ENCODE assay signal across 8 mouse cellular contexts in genomic region chr7:30322285-30322667, GRCm38 (mm10). TPM values are rescaled to one million over a fixed set of nuclear protein-coding genes. Genes with fewer than 3 reads are reported as not detected.
A peak's percentile ranks its signal among the peaks of the same experiment; 100 is the strongest.
DNase-seq lines count a peak whose midpoint lies in the region; ATAC-seq and TF ChIP-seq lines count a peak whose summit lies in the region.

No protein-coding gene starts in this region.

- DNase-seq in CH12.LX (ENCODE audit: extremely low read depth) = peak; percentile 97
- DNase-seq in c-Kit-positive CD71-positive TER-119-negative erythroid progenitor cells, embryonic 14.5 days (ENCODE audit: low read depth) = peak; percentile 90
- DNase-seq in forebrain, embryonic 11.5 days (ENCODE audit: low spot score) = peak; percentile 97
- peak; percentile 98 for DNase-seq in heart, postnatal 0 days (ENCODE audit: low spot score)
- peak; percentile 98 to 99 for DNase-seq in kidney, postnatal 4 days

- peak; percentile 82 for TF ChIP-seq POLR2A in CH12.LX (IDR thresholded peaks at IDR 0.05; ENCODE audit: low read depth, low read length)
- peak; percentile 83 for TF ChIP-seq POLR2A in testis, adult 2 months (IDR thresholded peaks at IDR 0.05; ENCODE audit: control insufficient read depth, low read depth, low read length)

- H3K36me3 ChIP-seq in CH12.LX (replicated peaks in 1 of 2; ENCODE audit: control insufficient read depth in 1 of 2, insufficient read depth in 1 of 2, low read length in 1 of 2) = peaks cover under 1 to 36% of the 10 kb centered on the region in 2 experiments
- no peaks in the 10 kb centered on the region for H3K36me3 ChIP-seq in forebrain, embryonic 11.5 days (ENCODE audit: control insufficient read depth, insufficient read depth, low read length)
- no peaks in the 10 kb centered on the region for H3K36me3 ChIP-seq in heart, postnatal 0 days (replicated peaks; ENCODE audit: control insufficient read depth, insufficient read depth, low read length)
- no peaks in the 10 kb centered on the region for H3K36me3 ChIP-seq in liver, embryonic 16.5 days (ENCODE audit: control insufficient read depth, insufficient read depth)
- H3K36me3 ChIP-seq in neural tube, embryonic 13.5 days = 0 out of 2 replicates have a peak, but pooled peaks cover 16% of the 10 kb centered on the region
- no peaks in the 10 kb centered on the region for H3K36me3 ChIP-seq in testis, adult 2 months (ENCODE audit: control insufficient read depth, insufficient read depth, low read length)

- no peak for TF ChIP-seq CTCF in CH12.LX (conservative IDR thresholded peaks at IDR 0.05 in 1 of 2, IDR thresholded peaks at IDR 0.05 in 1 of 2; ENCODE audit: low read depth in 2 of 2, low read length in 2 of 2)
- no peak for TF ChIP-seq CTCF in heart, postnatal 0 days (IDR thresholded peaks at IDR 0.05; ENCODE audit: low read depth)
- TF ChIP-seq CTCF in testis, adult 2 months (IDR thresholded peaks at IDR 0.05; ENCODE audit: control insufficient read depth, insufficient read depth, insufficient replicate concordance, low read depth, low read length) = no peak

- H3K27me3 ChIP-seq in CH12.LX (replicated peaks) = peaks cover 3% of the 10 kb centered on the region
- no peaks in the 10 kb centered on the region for H3K27me3 ChIP-seq in forebrain, embryonic 11.5 days (ENCODE audit: control insufficient read depth, insufficient read depth, low read length)
- H3K27me3 ChIP-seq in heart, postnatal 0 days (ENCODE audit: control insufficient read depth, insufficient read depth, low read length) = no peaks in the 10 kb centered on the region
- no peaks in the 10 kb centered on the region for H3K27me3 ChIP-seq in liver, embryonic 16.5 days (ENCODE audit: control insufficient read depth, insufficient read depth, low read depth, low read length)
- H3K27me3 ChIP-seq in neural tube, embryonic 13.5 days = peaks cover 8% of the 10 kb centered on the region
- no peaks in the 10 kb centered on the region for H3K27me3 ChIP-seq in testis, adult 2 months (ENCODE audit: control insufficient read depth, insufficient read depth, low read length)

- H3K27ac ChIP-seq in CH12.LX (ENCODE audit: insufficient read depth, low read depth) = peak overlapping the region; percentile 71
- peak overlapping the region; percentile 53; the same call in 1 of the 2 replicates for H3K27ac ChIP-seq in forebrain, embryonic 11.5 days (ENCODE audit: low read depth, low read length)
- H3K27ac ChIP-seq in heart, postnatal 0 days (ENCODE audit: low read depth) = peak overlapping the region; percentile 91
- H3K27ac ChIP-seq in liver, embryonic 16.5 days (ENCODE audit: low read length) = peak overlapping the region; percentile 80
- peak overlapping the region; percentile 89 for H3K27ac ChIP-seq in neural tube, embryonic 13.5 days (replicated peaks)
- H3K27ac ChIP-seq in testis, adult 2 months (ENCODE audit: control insufficient read depth, insufficient read depth, low read depth, low read length) = peak overlapping the region; percentile 59

- TF ChIP-seq RAD21 in CH12.LX (IDR thresholded peaks at IDR 0.05; ENCODE audit: low read depth, low read length) = no peak

- H3K4me3 ChIP-seq in CH12.LX (replicated peaks in 1 of 3; ENCODE audit: low read depth in 2 of 3, low read length in 2 of 3, poor library complexity in 1 of 3) = peak overlapping the region; percentile 64 to 91 (median 70)
- H3K4me3 ChIP-seq in forebrain, embryonic 11.5 days (ENCODE audit: low read depth, low read length) = peak overlapping the region; percentile 82
- H3K4me3 ChIP-seq in heart, postnatal 0 days (ENCODE audit: low read depth, low read length) = peak overlapping the region; percentile 80
- H3K4me3 ChIP-seq in liver, embryonic 16.5 days (ENCODE audit: low read depth, low read length) = peak overlapping the region; percentile 74
- peak overlapping the region; percentile 89 for H3K4me3 ChIP-seq in neural tube, embryonic 13.5 days
- peak overlapping the region; percentile 80 for H3K4me3 ChIP-seq in testis, adult 2 months (ENCODE audit: control insufficient read depth, low read depth, low read length)

- dilution Hi-C loops in CH12.LX (cut with MboI; ENCODE audit: extremely low pct_ligation_motif_present, extremely low pct_unique_long_range_greater_than_20kb, low sequenced_read_pairs) = no loop called here

- peak overlapping the region; percentile 83 for H3K4me2 ChIP-seq in CH12.LX (ENCODE audit: insufficient read depth, low read depth, poor library complexity, severe bottlenecking)
- H3K4me2 ChIP-seq in forebrain, embryonic 11.5 days (ENCODE audit: low read depth, low read length, severe bottlenecking) = peak overlapping the region; percentile 86
- H3K4me2 ChIP-seq in heart, postnatal 0 days (ENCODE audit: low read depth, low read length) = peak overlapping the region; percentile 84
- peak overlapping the region; percentile 78 for H3K4me2 ChIP-seq in liver, embryonic 16.5 days (ENCODE audit: low read depth, low read length)
- peak overlapping the region; percentile 78 for H3K4me2 ChIP-seq in neural tube, embryonic 13.5 days

- TF ChIP-seq EP300 in CH12.LX (IDR thresholded peaks at IDR 0.05; ENCODE audit: low read length) = no peak
- no peak for TF ChIP-seq EP300 in heart, postnatal 0 days (IDR thresholded peaks at IDR 0.05; ENCODE audit: low read depth)

- H3K4me1 ChIP-seq in CH12.LX (ENCODE audit: control insufficient read depth in 1 of 2, insufficient read depth in 2 of 2) = peaks cover 12 to 38% of the 10 kb centered on the region in 2 experiments
- H3K4me1 ChIP-seq in forebrain, embryonic 11.5 days (replicated peaks; ENCODE audit: control insufficient read depth, insufficient read depth, low read length) = peaks cover 6% of the 10 kb centered on the region; the same call in 1 of the 2 replicates
- H3K4me1 ChIP-seq in heart, postnatal 0 days (ENCODE audit: control insufficient read depth, insufficient read depth) = peaks cover 11% of the 10 kb centered on the region
- H3K4me1 ChIP-seq in liver, embryonic 16.5 days (ENCODE audit: control insufficient read depth, low read depth, low read length) = peaks cover 19% of the 10 kb centered on the region
- peaks cover 27% of the 10 kb centered on the region for H3K4me1 ChIP-seq in neural tube, embryonic 13.5 days (replicated peaks)
- H3K4me1 ChIP-seq in testis, adult 2 months (ENCODE audit: control insufficient read depth, insufficient read depth, low read length) = peaks cover 7% of the 10 kb centered on the region

- peak; percentile 99 for ATAC-seq in forebrain, embryonic 11.5 days (replicated peaks; ENCODE audit: low FRiP score)
- ATAC-seq in heart, postnatal 0 days (ENCODE audit: insufficient read depth, low read depth) = peak; percentile 99
- ATAC-seq in liver, embryonic 16.5 days (ENCODE audit: low read depth) = peak; percentile 98
- ATAC-seq in neural tube, embryonic 13.5 days (ENCODE audit: low read depth) = peak; percentile 99

- H3K9ac ChIP-seq in CH12.LX (ENCODE audit: insufficient read depth, low read depth) = peak overlapping the region; percentile 89
- peak overlapping the region; percentile 88 for H3K9ac ChIP-seq in forebrain, embryonic 11.5 days (ENCODE audit: low read length)
- H3K9ac ChIP-seq in heart, postnatal 0 days (replicated peaks; ENCODE audit: low read depth, low read length) = peak overlapping the region; percentile 78
- peak overlapping the region; percentile 76 for H3K9ac ChIP-seq in liver, embryonic 16.5 days (ENCODE audit: low read depth, low read length)
- peak overlapping the region; percentile 92 for H3K9ac ChIP-seq in neural tube, embryonic 13.5 days

- no peaks in the 10 kb centered on the region for H3K79me2 ChIP-seq in CH12.LX (replicated peaks; ENCODE audit: control insufficient read depth, extremely low read depth, insufficient read depth, poor library complexity, severe bottlenecking)

- in situ Hi-C loops in CH12.LX (cut with MboI; ENCODE audit: low pct_ligation_motif_present, low pct_unique_long_range_greater_than_20kb, low sequenced_read_pairs) = no loop called here

- under 1% methylated on average over 20 of the region's 20 CpGs for WGBS in forebrain, embryonic 11.5 days
- under 1% methylated on average over 20 of the region's 20 CpGs for WGBS in heart, postnatal 0 days
- under 1% methylated on average over 20 of the region's 20 CpGs for WGBS in liver, embryonic 16.5 days (ENCODE audit: insufficient replicate concordance)
- WGBS in neural tube, embryonic 13.5 days = under 1% methylated on average over 20 of the region's 20 CpGs

- peaks cover 11% of the 10 kb centered on the region for H3K9me3 ChIP-seq in CH12.LX (replicated peaks; ENCODE audit: low read length)
- H3K9me3 ChIP-seq in forebrain, embryonic 11.5 days (ENCODE audit: control insufficient read depth, low read length) = no peaks in the 10 kb centered on the region; the same call in 1 of the 2 replicates
- H3K9me3 ChIP-seq in heart, postnatal 0 days (replicated peaks; ENCODE audit: control insufficient read depth, low read length) = no peaks in the 10 kb centered on the region
- no peaks in the 10 kb centered on the region for H3K9me3 ChIP-seq in liver, embryonic 16.5 days (replicated peaks; ENCODE audit: control insufficient read depth, low read length)
- H3K9me3 ChIP-seq in neural tube, embryonic 13.5 days = no peaks in the 10 kb centered on the region

RNA-seq across cellular contexts. Expression of gene E130208F15Rik, which starts 0.7 kb away (rescaled TPM):
- total RNA-seq in CH12.LX (2012; rRNA removed) = 5.6 and 6.2 TPM in 2 replicates
- 0.35 and 0.70 TPM in 2 replicates for total RNA-seq in CH12.LX (2014; rRNA removed)
- 6.2 and 9.7 TPM in 2 replicates for polyA plus RNA-seq in CH12.LX (2012; ENCODE audit: insufficient read length, low read depth)
- polyA plus RNA-seq in forebrain, embryonic 11.5 days (2014; fragmentation: Nextera tagmentation; extraction: Ambion mirVana) = not detected in 2 replicates
- 0.46 and 0.77 TPM in 2 replicates for total RNA-seq in heart, postnatal 0 days (2014; rRNA removed; ENCODE audit: low replicate concordance)
- 2.6 and 3.1 TPM in 2 replicates for polyA plus RNA-seq in heart, postnatal 0 days (2015; fragmentation: Nextera tagmentation; extraction: Ambion mirVana)
- 0.30 and 0.88 TPM in 2 replicates for polyA plus RNA-seq in liver, embryonic 16.5 days (2015; fragmentation: Nextera tagmentation; extraction: Ambion mirVana)
- 5.7 TPM in 1 of 2 replicates, not detected in the other for polyA plus RNA-seq in neural tube, embryonic 13.5 days (2015; fragmentation: Nextera tagmentation; extraction: Ambion mirVana)
- 0.18 and 0.28 TPM in 2 replicates for polyA plus RNA-seq in testis, adult 2 months (2012; rRNA removed)

RNA-seq across cellular contexts. Expression of gene Sdhaf1, which starts 1.4 kb away (rescaled TPM):
- 12.8 and 14.1 TPM in 2 replicates for total RNA-seq in CH12.LX (2012; rRNA removed)
- total RNA-seq in CH12.LX (2014; rRNA removed) = 16.0 and 18.5 TPM in 2 replicates
- polyA plus RNA-seq in CH12.LX (2012; ENCODE audit: insufficient read length, low read depth) = 8.8 and 11.3 TPM in 2 replicates
- polyA plus RNA-seq in forebrain, embryonic 11.5 days (2014; fragmentation: Nextera tagmentation; extraction: Ambion mirVana) = 21.8 and 23.5 TPM in 2 replicates
- 15.8 and 16.5 TPM in 2 replicates for total RNA-seq in heart, postnatal 0 days (2014; rRNA removed; ENCODE audit: low replicate concordance)
- polyA plus RNA-seq in heart, postnatal 0 days (2015; fragmentation: Nextera tagmentation; extraction: Ambion mirVana) = 23.2 and 23.3 TPM in 2 replicates
- 4.3 and 4.6 TPM in 2 replicates for polyA plus RNA-seq in liver, embryonic 16.5 days (2015; fragmentation: Nextera tagmentation; extraction: Ambion mirVana)
- 18.0 and 22.9 TPM in 2 replicates for polyA plus RNA-seq in neural tube, embryonic 13.5 days (2015; fragmentation: Nextera tagmentation; extraction: Ambion mirVana)
- 6.1 and 6.5 TPM in 2 replicates for polyA plus RNA-seq in testis, adult 2 months (2012; rRNA removed)

RNA-seq across cellular contexts. Expression of gene Syne4, which starts 7.7 kb away (rescaled TPM):
- total RNA-seq in CH12.LX (2012; rRNA removed) = 1.7 and 1.9 TPM in 2 replicates
- total RNA-seq in CH12.LX (2014; rRNA removed) = 0.70 and 0.81 TPM in 2 replicates
- polyA plus RNA-seq in CH12.LX (2012; ENCODE audit: insufficient read length, low read depth) = 3.1 and 4.1 TPM in 2 replicates
- polyA plus RNA-seq in forebrain, embryonic 11.5 days (2014; fragmentation: Nextera tagmentation; extraction: Ambion mirVana) = 29.2 and 30.2 TPM in 2 replicates
- total RNA-seq in heart, postnatal 0 days (2014; rRNA removed; ENCODE audit: low replicate concordance) = 0.34 and 1.1 TPM in 2 replicates
- polyA plus RNA-seq in heart, postnatal 0 days (2015; fragmentation: Nextera tagmentation; extraction: Ambion mirVana) = 1.6 TPM in 2 replicates
- polyA plus RNA-seq in liver, embryonic 16.5 days (2015; fragmentation: Nextera tagmentation; extraction: Ambion mirVana) = 17.0 and 22.4 TPM in 2 replicates
- polyA plus RNA-seq in neural tube, embryonic 13.5 days (2015; fragmentation: Nextera tagmentation; extraction: Ambion mirVana) = 19.0 and 27.3 TPM in 2 replicates
- polyA plus RNA-seq in testis, adult 2 months (2012; rRNA removed) = 7.4 and 9.6 TPM in 2 replicates

RNA-seq across cellular contexts. Expression of gene Alkbh6, which starts 13.8 kb away (rescaled TPM):
- total RNA-seq in CH12.LX (2012; rRNA removed) (33.9 and 35.7 TPM in 2 replicates), CH12.LX (2014; rRNA removed) (28.8 and 31.7 TPM in 2 replicates)
- polyA plus RNA-seq in CH12.LX (2012; ENCODE audit: insufficient read length, low read depth) = 25.2 and 25.4 TPM in 2 replicates
- 71.3 and 83.8 TPM in 2 replicates for polyA plus RNA-seq in forebrain, embryonic 11.5 days (2014; fragmentation: Nextera tagmentation; extraction: Ambion mirVana)
- total RNA-seq in heart, postnatal 0 days (2014; rRNA removed; ENCODE audit: low replicate concordance) = 40.0 and 57.2 TPM in 2 replicates
- 63.5 and 71.2 TPM in 2 replicates for polyA plus RNA-seq in heart, postnatal 0 days (2015; fragmentation: Nextera tagmentation; extraction: Ambion mirVana)
- polyA plus RNA-seq in liver, embryonic 16.5 days (2015; fragmentation: Nextera tagmentation; extraction: Ambion mirVana) = 15.8 and 18.0 TPM in 2 replicates
- polyA plus RNA-seq in neural tube, embryonic 13.5 days (2015; fragmentation: Nextera tagmentation; extraction: Ambion mirVana) = 120 and 123 TPM in 2 replicates
- polyA plus RNA-seq in testis, adult 2 months (2012; rRNA removed) = 36.5 and 38.0 TPM in 2 replicates

RNA-seq across cellular contexts. Expression of gene Clip3, which starts 30.7 kb away (rescaled TPM):
- total RNA-seq in CH12.LX (2012; rRNA removed) (not detected in 2 replicates), CH12.LX (2014; rRNA removed) (not detected in 2 replicates)
- polyA plus RNA-seq in CH12.LX (2012; ENCODE audit: insufficient read length, low read depth) = not detected in 2 replicates
- 98.8 and 110 TPM in 2 replicates for polyA plus RNA-seq in forebrain, embryonic 11.5 days (2014; fragmentation: Nextera tagmentation; extraction: Ambion mirVana)
- 4.3 and 22.4 TPM in 2 replicates for total RNA-seq in heart, postnatal 0 days (2014; rRNA removed; ENCODE audit: low replicate concordance)
- 3.1 and 3.5 TPM in 2 replicates for polyA plus RNA-seq in heart, postnatal 0 days (2015; fragmentation: Nextera tagmentation; extraction: Ambion mirVana)
- polyA plus RNA-seq in liver, embryonic 16.5 days (2015; fragmentation: Nextera tagmentation; extraction: Ambion mirVana) = 0.50 and 0.90 TPM in 2 replicates
- 103 and 113 TPM in 2 replicates for polyA plus RNA-seq in neural tube, embryonic 13.5 days (2015; fragmentation: Nextera tagmentation; extraction: Ambion mirVana)
- 4.8 and 6.6 TPM in 2 replicates for polyA plus RNA-seq in testis, adult 2 months (2012; rRNA removed)

Comparison
In these comparisons a context has a peak if more than half of its experiments do, and no peak if none do; other contexts are left out.
1. Peak in every context shown above with its lines: DNase-seq, ATAC-seq, H3K4me3 ChIP-seq and H3K27ac ChIP-seq.